Mouse (Mus musculus) left cerebral cortex, postnatal 36 days (tissue): ENCODE data around the gene Ccin. TPM values are rescaled to one million over a fixed set of nuclear protein-coding genes. Genes with fewer than 3 reads are reported as not detected.
A peak's percentile ranks its signal among the peaks of the same experiment; 100 is the strongest.

Source experiments
- DNase-seq, 2 experiments: peaks; one replicate each; pipeline ENCODE4 v3.0.0; 2021 to 2022; ENCODE audit warnings: low spot score in 2 of 2, mixed read lengths in 1 of 2
- intact Hi-C: fragments of 180-260 bp; cut with DNase I; formaldehyde crosslinking; loops from one replicate; pipeline ENCODE4 v1.15.1; 2025
- total RNA-seq, 2 experiments: library from RNA; stranded (reverse); gene quantifications; 2 replicates each; pipeline ENCODE4 v1.2.3; 2021

The Ccin gene
- total RNA-seq, 2 experiments from 2014 or later: not detected

GRCm38 (mm10) chr4:44010176-44010575 is 26.9 kb downstream of the Ccin start:
- DNase-seq: no peak
- intact Hi-C loops: no loop called here

- intact Hi-C loops: no loop called here
- DNase-seq: no peak
These were observed 27.6 kb downstream of the Ccin start for GRCm38 (mm10) chr4:44010893-44011292.

GRCm38 (mm10) chr4:44011799-44012198 is 28.5 kb downstream of the Ccin start:
- no peak for DNase-seq
- intact Hi-C loops: no loop called here

GRCm38 (mm10) chr4:44012376-44013367 is 29.4 kb downstream of the Ccin start:
- intact Hi-C loops: no loop called here
- peak; percentile 90 to 92 for DNase-seq

- no peak for DNase-seq
- intact Hi-C loops: no loop called here
These were observed 30.2 kb downstream of the Ccin start for GRCm38 (mm10) chr4:44013391-44014070.

- intact Hi-C loops: no loop called here
These were observed 32.8 kb downstream of the Ccin start for GRCm38 (mm10) chr4:44016071-44016470.

GRCm38 (mm10) chr4:44016791-44017190 is 33.5 kb downstream of the Ccin start:
- intact Hi-C loops: no loop called here
- no peak for DNase-seq

More at GRCm38 (mm10) chr4:44016071-44016470, 32.8 kb downstream of the Ccin start:
- no peak for DNase-seq

GRCm38 (mm10) chr4:44022323-44022722 is 39.0 kb downstream of the Ccin start:
- intact Hi-C loops: no loop called here
- no peak for DNase-seq

- intact Hi-C loops: no loop called here
These were observed 39.5 kb downstream of the Ccin start for GRCm38 (mm10) chr4:44022766-44023165.

GRCm38 (mm10) chr4:44023681-44024080 is 40.4 kb downstream of the Ccin start:
- intact Hi-C loops: no loop called here
- no peak for DNase-seq

More at GRCm38 (mm10) chr4:44022766-44023165, 39.5 kb downstream of the Ccin start:
- no peak for DNase-seq

GRCm38 (mm10) chr4:44024241-44024640 is 41.0 kb downstream of the Ccin start:
- intact Hi-C loops: no loop called here
- no peak for DNase-seq

GRCm38 (mm10) chr4:44025570-44025969 is 42.3 kb downstream of the Ccin start:
- no peak for DNase-seq
- intact Hi-C loops: no loop called here

GRCm38 (mm10) chr4:44028303-44029135 is 45.2 kb downstream of the Ccin start:
- peak; percentile 49 for DNase-seq
- intact Hi-C loops: no loop called here

GRCm38 (mm10) chr4:44029661-44030066 is 46.4 kb downstream of the Ccin start:
- intact Hi-C loops: no loop called here
- no peak for DNase-seq

GRCm38 (mm10) chr4:44031521-44031920 is 48.2 kb downstream of the Ccin start:
- DNase-seq: no peak
- intact Hi-C loops: no loop called here

Other genes starting within 250 kb of the Ccin start
- gene Olfr159, start 212.5 kb upstream of the Ccin start, total RNA-seq: not detected
- not detected for gene Olfr156, start 159.6 kb upstream of the Ccin start, total RNA-seq
- gene Olfr157, start 143.3 kb upstream of the Ccin start, total RNA-seq: not detected
- not detected for gene Olfr155, start 131.9 kb upstream of the Ccin start, total RNA-seq
- 1 to 10 TPM; 5.7 to 7.3 TPM for gene Reck, start 108.0 kb upstream of the Ccin start, total RNA-seq
- gene Glipr2, start 26.1 kb upstream of the Ccin start, total RNA-seq: 1 to 10 TPM; 2.5 to 3.2 TPM
- gene Clta, start 21.0 kb downstream of the Ccin start, total RNA-seq: 100 to 1,000 TPM; 266 to 296 TPM
- gene Gne, start 100.7 kb downstream of the Ccin start, total RNA-seq: 10 to 100 TPM; 45.5 to 56.8 TPM